Mouse (Mus musculus) frontal cortex, adult (tissue): ENCODE measurements around the gene Auts2.

Experiments
- ATAC-seq: cut with Nextera tagmentation; 2 replicates; pipeline ENCODE4 v1.9.2; 2017; ENCODE audit warnings: mild to moderate bottlenecking, moderate library complexity, mixed read lengths; ENCODE audit not compliant: low TSS enrichment

Gene Auts2

DNA sequence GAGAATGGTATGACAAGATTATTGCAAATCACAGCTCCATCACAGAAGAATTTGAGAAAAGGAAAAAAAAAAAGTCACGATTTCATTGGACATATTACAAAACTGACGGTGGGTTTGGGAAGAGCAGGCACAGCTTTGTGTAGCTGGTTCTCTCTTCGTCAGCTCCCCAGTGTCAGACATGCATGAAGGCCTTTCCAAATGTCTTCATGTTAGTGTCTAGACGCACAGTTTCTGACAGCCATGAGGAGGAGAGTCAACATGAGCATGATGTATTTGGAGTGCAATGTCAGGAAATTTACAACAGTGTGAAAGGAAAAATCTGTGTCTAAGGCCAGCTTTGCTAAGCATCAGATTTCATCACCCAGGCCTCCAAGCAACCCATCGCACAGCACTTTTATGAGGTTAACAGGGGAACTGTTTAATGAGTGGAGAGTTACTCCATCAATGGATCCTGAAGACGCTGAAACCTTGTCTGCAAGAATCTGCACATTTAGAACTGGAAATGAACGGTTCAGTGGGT is 534.4 kb downstream of the Auts2 start:
- ATAC-seq = no peak

DNA sequence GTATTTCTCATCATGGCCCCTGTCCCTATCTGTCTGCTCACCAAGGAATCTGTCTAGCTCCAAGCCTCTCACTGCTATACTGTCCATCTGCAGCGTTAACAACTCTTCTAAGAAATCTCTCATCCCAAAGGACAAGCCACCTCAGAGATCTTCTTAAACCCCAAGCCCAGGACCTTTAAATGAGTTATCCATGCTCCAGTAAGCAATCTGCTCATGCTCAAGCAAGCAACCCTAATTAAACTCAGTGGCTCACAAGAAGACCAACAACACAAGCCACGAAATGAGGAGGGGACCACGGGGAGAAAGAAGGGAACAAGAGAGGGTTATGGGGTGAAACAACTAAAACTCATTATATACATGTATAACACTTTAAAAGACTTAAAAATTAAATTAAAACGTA is 535.2 kb downstream of the Auts2 start:
- no peak for ATAC-seq

- ATAC-seq = no peak
Observed at GRCm38 (mm10) chr5:131992681-131993211, 550.4 kb downstream of the Auts2 start.

GRCm38 (mm10) chr5:131992268-131992667 is 550.9 kb downstream of the Auts2 start:
- ATAC-seq = peak; percentile 90

DNA sequence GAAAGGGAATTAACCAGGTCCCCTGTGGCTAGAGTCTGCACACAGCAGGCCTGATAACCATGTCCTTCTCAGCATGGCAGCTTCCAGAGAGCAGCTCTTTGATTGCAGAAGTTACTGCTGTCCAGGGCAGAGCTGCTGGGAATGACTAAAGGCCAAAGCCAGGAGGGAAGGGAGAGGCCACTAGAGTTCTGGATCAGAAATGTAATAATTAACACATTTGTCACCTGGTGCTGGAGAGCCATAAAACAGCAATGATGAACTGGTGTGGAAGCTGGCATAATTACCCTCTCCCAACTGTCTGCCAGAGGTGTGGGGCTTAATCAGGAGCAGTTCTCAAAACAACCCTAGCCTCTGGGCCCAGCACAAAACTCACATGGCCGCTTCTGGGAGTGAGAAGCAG is 552.6 kb downstream of the Auts2 start:
- ATAC-seq = no peak

- peak; percentile 70; the same call in 1 of the 2 replicates for ATAC-seq
Observed at GRCm38 (mm10) chr5:131981451-131981850, 561.7 kb downstream of the Auts2 start.

- ATAC-seq = no peak
Observed at GRCm38 (mm10) chr5:131978939-131979338, 564.2 kb downstream of the Auts2 start.

DNA sequence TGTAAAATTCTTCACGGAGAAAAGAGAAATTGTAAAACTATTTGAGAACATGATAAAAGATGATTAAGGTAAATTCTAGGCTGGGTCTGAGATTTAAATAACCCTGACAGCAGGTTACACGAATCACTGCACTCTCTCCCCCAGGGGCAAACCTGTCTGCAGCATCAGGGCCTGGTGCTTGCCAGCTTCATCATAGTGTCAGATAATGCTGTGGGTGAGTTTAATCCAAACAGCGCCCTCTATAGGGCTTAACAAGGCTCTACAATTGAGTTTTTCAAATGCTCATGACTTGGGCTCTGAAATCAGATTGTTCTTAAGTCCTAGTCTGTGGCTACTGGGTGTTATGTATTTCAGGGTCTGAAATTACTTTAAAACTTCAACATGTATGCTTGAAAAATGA is 565.6 kb downstream of the Auts2 start:
- no peak for ATAC-seq

DNA sequence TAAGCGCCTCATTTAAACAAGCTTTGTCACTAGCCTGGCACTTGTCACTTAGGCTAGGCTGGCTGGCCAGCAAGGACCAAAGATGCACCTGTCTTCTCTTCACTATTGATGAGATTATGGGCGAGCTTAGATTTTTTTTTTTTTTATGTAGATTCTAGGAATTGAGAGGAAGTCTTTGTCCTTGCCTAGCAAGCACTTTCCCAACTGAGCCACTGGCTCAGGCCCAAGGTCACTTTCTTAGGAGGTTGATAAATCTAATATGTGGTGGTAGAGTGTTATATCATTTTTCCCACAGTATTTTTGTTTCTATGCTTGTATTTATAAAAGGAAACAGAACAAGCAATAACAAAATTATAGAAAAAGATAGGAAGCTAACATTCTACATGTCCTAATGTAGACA is 571.2 kb downstream of the Auts2 start:
- no peak for ATAC-seq

DNA sequence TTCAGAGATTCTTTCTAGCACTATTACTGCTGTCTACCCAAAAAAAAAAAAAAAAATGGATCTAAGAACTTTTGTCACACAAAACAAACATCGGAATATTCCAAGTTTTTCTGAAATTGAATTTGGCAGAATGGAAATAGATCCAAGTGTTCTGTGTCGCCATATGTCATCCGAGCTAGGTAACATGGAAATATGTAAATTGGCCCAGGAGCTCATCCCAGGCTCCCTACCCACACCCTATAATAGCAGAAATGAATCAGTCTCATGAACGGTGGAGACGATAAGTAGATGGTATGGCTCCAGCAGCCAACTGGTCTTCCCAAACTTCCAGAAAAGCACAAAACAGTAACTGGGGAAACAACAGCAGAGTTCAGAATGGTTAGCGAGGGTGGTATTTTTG is 577.6 kb downstream of the Auts2 start:
- ATAC-seq = peak; percentile 75

GRCm38 (mm10) chr5:131963565-131963964 is 579.6 kb downstream of the Auts2 start:
- no peak for ATAC-seq

DNA sequence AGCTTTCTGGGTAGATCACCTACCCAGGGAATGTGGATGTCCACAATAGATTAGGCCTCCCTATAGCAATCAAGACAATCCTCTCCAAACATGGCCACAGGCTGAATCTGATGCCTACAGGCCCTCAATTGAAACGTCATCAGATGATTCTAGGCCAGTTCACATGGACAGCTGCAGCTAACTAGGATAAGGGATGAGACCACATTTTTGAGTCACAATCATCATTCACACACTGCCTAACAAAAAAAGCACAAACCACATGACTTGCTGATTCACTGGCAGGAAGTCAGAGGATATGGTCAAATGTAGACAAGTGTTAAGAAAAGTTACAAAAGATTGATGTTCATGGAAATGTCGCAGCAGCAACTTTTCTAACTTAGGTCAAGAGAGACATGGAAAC is 581.3 kb downstream of the Auts2 start:
- ATAC-seq = peak; percentile 70; the same call in 1 of the 2 replicates

- ATAC-seq = no peak
Observed at GRCm38 (mm10) chr5:131960432-131960831, 582.7 kb downstream of the Auts2 start.

DNA sequence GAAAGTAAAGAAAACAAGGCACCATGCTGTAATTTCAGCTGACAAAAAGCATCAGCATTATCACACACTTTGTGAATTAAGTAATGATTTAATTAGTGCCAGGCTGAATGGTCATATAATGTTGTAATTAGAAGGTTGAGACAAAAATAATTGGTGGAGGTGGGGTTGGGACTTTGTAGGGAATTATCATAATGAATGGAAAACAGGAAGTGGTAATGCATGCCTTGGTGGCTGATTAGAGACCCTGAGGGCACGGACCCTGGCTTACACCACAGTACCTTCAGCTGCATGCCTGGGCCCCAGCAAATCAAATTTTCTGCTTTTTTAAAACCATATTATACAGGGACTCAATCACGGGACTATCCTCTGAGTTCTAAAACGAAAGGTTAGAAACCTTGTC is 586.1 kb downstream of the Auts2 start:
- no peak for ATAC-seq

DNA sequence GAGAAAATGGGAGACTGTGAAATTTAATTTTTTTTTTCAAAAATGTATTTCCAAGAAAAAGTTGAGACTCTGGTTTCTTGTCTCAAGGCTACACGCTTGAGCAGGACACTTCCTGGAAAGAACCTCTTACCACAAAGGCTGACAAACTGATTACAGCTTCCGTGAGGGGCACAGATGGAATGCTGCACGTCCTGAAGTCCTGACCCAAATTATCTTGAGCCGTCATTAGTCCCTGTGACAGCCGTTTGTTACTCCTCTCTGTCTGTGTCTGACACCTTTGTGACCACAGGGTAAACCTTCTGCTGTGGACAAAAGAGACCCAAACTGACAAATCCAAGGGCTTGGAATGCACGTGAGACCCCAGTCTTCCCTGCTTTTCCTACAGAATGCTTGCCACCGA is 587.1 kb downstream of the Auts2 start:
- ATAC-seq = no peak

DNA sequence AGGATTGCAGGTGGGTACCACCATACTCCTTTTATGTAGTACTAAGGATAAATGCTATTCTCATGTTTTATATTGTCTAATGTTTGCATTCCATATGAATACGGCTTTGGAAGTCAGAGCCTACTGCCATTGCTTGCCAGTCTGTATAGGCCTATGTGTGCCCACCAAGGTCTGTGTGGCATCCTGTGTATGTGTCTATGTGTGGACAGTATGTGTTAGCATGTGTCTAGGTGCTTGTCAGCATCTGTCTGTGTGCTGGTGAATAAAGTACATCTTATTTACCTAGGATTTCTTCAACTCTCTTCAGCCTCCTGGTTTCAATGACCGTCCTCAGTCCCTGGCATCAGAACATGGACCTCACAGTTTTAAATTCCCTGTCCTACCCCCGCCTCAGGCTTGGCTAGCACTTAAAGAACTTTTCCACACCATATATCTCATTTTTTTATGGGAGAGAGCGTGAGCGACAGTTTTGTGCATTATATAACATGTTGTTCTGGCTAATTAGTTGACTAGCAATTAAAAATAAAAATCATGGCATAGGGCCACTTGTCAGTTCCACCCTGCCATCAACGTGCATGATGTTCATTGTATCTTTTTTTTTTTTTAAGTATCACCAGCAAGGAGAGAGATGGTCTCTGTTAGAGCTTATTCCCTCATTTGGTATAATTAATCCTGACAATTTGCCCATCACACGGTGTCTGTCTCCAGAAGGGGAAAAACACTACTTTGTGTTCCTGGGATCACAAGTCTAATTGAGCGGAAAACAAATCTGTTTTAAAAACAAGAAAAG is 587.7 kb downstream of the Auts2 start:
- no peak for ATAC-seq

DNA sequence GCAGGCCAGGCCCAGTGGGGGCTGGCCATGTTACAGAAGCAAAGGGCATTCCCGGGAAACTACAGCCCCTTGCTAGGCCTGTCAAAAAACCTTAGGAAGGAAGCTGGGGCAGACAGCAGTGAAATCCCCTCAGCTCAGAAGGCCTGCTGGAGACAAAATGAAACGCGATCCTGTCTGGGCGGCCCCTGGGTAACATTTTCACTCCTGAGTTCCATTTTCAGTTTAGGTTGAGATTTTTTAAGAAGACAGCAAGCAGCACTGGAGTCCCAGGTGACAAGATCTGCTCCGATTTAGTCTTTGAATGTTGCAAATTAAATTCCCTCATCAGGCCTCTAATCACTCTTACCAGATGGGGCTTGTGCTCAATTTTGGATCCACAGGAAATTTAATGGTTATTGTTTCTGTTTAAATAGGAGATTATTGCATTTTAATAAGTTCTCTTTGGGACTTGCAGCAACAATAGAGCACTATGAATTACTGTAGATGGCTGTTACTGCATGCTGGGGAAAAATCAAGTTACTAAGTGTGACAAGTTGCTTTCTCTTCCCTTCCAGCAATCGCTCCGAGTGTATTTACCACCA is 594.5 kb downstream of the Auts2 start:
- no peak for ATAC-seq

DNA sequence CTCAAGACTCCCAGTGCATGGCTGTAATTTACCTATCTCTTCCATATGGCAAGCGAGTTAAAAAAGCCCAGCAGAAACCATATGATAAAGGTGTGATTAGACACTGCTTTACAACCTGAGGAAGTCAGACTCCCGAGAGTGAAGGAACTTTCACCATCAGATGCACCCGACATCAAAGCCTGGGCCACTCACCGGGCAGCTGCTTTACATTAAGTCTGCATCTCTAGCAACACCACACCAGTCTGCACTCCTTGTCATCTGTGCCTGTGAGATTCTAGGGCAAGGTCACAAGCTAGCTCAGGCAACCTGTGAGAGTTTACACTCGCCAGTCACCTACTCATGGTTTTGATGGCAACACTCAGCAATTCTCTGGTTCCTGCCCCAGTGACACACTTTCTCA is 596.3 kb downstream of the Auts2 start:
- ATAC-seq = no peak

DNA sequence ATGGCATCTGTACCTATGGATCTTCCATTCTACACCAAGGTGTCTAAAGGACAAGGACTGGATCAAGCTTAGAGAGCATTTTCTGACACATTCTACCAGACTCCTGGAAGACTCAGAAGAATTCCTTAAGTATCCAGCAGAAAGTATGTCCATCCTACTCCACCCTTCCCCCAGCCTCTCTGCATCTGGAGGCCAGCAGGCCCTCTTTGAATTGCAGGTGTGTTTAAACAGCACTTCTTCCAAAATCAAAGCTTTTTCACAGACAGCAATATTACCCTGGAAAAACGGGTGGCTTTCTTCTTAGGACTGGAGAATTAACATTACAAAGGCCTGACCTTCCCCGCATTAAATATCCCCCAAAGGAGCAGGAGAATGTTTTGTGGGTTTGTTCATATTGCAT is 598.4 kb downstream of the Auts2 start:
- ATAC-seq = no peak

- no peak for ATAC-seq
Observed at GRCm38 (mm10) chr5:131928696-131929095, 614.4 kb downstream of the Auts2 start.

DNA sequence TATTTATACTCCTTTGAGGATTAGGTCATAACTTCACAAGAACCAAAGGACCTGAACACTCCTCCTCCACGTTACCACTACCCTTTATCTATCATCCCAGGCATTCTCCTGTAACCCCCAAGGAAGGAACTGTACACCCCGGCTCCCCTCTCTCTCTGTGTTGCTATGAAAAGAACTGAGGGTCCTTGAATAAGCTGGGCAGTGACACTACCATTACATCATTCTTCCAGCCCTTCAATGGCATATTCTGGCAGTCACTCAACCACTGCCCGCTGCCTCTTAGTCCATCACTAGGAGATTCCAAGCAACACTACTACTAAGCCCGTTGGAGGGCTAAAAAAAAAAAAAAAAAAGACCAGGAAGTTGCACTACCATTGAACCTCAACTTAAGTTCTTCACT is 620.4 kb downstream of the Auts2 start:
- no peak for ATAC-seq

DNA sequence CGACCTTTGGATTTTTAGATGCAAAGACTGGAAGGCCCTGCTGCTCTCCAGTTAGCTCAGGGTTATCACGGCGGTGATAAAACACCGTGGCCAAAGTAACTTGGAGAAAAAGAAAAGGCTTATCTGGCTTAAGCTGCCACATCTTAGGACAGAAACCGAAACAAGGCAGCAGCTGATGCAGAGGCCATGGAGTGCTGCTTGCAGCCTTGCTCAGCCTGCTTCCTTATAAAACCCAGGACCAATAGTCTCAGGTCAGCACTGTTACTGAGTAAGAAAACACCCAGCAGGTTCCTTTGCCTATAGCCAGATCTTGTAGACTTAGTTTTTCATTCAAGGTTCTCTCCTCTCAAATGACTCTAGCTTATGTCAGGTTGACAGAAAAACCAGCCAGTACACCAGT is 621.0 kb downstream of the Auts2 start:
- ATAC-seq = no peak
